Mouse (Mus musculus) kidney, adult 2 months (tissue): ENCODE results near the gene Zbtb7a.

ENCODE experiments used
- CTCF ChIP-seq: fragments of 200-500 bp; conservative IDR thresholded peaks from 2 replicates; pipeline ENCODE4 v1.5.1; 2011; ENCODE audit warnings: low read depth, mild to moderate bottlenecking, control low read depth, low read length, moderate library complexity, mixed read lengths; ENCODE audit not compliant: insufficient read depth, insufficient read length
- POLR2A ChIP-seq: fragments of 200-500 bp; IDR thresholded peaks from one replicate; pipeline ENCODE4 v1.6.1; 2011; ENCODE audit warnings: low read depth, low read length, control low read depth

GRCm38 (mm10) chr10:81198990-81199389 lies 64.0 kb downstream of the Zbtb7a start:
- TF ChIP-seq CTCF = no peak
- no peak for TF ChIP-seq POLR2A
